Mouse (Mus musculus) ES-E14 (cell line): ENCODE results near the gene Ezr.

Experiments
- HCFC1 ChIP-seq: IDR thresholded peaks from 2 replicates; pipeline ENCODE4 v1.6.1; 2012; ENCODE audit warnings: low read length, inconsistent platforms, borderline replicate concordance; ENCODE audit not compliant: insufficient read depth
- ZNF384 ChIP-seq: IDR thresholded peaks from 2 replicates; pipeline ENCODE4 v1.6.1; 2012; ENCODE audit warnings: low read depth, low read length, inconsistent platforms

GRCm38 (mm10) chr17:6744366-6744765, 38.2 kb downstream of the Ezr start:
- TF ChIP-seq ZNF384 (no peak), HCFC1 (no peak)
